Mouse (Mus musculus): Measurements from ENCODE around the gene Pgpep1. TPM values are rescaled to one million over a fixed set of nuclear protein-coding genes. Genes with fewer than 3 reads are reported as not detected.

Pgpep1 gene
- total RNA-seq, 1 experiment from 2014 or later = 5.5 TPM

- ATAC-seq (replicated peaks in 1 of 2; ENCODE audit: insufficient read depth in 1 of 2, low FRiP score in 2 of 2, low TSS enrichment in 1 of 2, low read depth in 1 of 2, poor library complexity in 2 of 2, severe bottlenecking in 2 of 2) = no peak
Observed at GRCm38 (mm10) chr8:70607898-70608748, 52.1 kb downstream of the Pgpep1 start.

- no peak for ATAC-seq (replicated peaks in 1 of 2; ENCODE audit: insufficient read depth in 1 of 2, low FRiP score in 2 of 2, low TSS enrichment in 1 of 2, low read depth in 1 of 2, poor library complexity in 2 of 2, severe bottlenecking in 2 of 2)
Observed at GRCm38 (mm10) chr8:70607603-70607897, 52.6 kb downstream of the Pgpep1 start.

- no peak for ATAC-seq (replicated peaks in 1 of 2; ENCODE audit: insufficient read depth in 1 of 2, low FRiP score in 2 of 2, low TSS enrichment in 1 of 2, low read depth in 1 of 2, poor library complexity in 2 of 2, severe bottlenecking in 2 of 2)
Observed at GRCm38 (mm10) chr8:70606780-70607602, 53.2 kb downstream of the Pgpep1 start.

- ATAC-seq (replicated peaks in 1 of 2; ENCODE audit: insufficient read depth in 1 of 2, low FRiP score in 2 of 2, low TSS enrichment in 1 of 2, low read depth in 1 of 2, poor library complexity in 2 of 2, severe bottlenecking in 2 of 2) = no peak
Observed at GRCm38 (mm10) chr8:70605871-70606779, 54.1 kb downstream of the Pgpep1 start.

GRCm38 (mm10) chr8:70604558-70604957, 55.6 kb downstream of the Pgpep1 start:
- no peak for ATAC-seq (replicated peaks in 1 of 2; ENCODE audit: insufficient read depth in 1 of 2, low FRiP score in 2 of 2, low TSS enrichment in 1 of 2, low read depth in 1 of 2, poor library complexity in 2 of 2, severe bottlenecking in 2 of 2)

- no peak for ATAC-seq (replicated peaks in 1 of 2; ENCODE audit: insufficient read depth in 1 of 2, low FRiP score in 2 of 2, low TSS enrichment in 1 of 2, low read depth in 1 of 2, poor library complexity in 2 of 2, severe bottlenecking in 2 of 2)
Observed at GRCm38 (mm10) chr8:70602139-70602811, 57.9 kb downstream of the Pgpep1 start.

GRCm38 (mm10) chr8:70601271-70601649, 58.9 kb downstream of the Pgpep1 start:
- peak; percentile 66 to 74 for ATAC-seq (replicated peaks in 1 of 2; ENCODE audit: insufficient read depth in 1 of 2, low FRiP score in 2 of 2, low TSS enrichment in 1 of 2, low read depth in 1 of 2, poor library complexity in 2 of 2, severe bottlenecking in 2 of 2)

GRCm38 (mm10) chr8:70600473-70601270, 59.5 kb downstream of the Pgpep1 start:
- ATAC-seq (replicated peaks in 1 of 2; ENCODE audit: insufficient read depth in 1 of 2, low FRiP score in 2 of 2, low TSS enrichment in 1 of 2, low read depth in 1 of 2, poor library complexity in 2 of 2, severe bottlenecking in 2 of 2) = no peak

- ATAC-seq (replicated peaks in 1 of 2; ENCODE audit: insufficient read depth in 1 of 2, low FRiP score in 2 of 2, low TSS enrichment in 1 of 2, low read depth in 1 of 2, poor library complexity in 2 of 2, severe bottlenecking in 2 of 2) = no peak
Observed at GRCm38 (mm10) chr8:70599507-70600290, 60.5 kb downstream of the Pgpep1 start.

GRCm38 (mm10) chr8:70598722-70599121, 61.5 kb downstream of the Pgpep1 start:
- no peak for ATAC-seq (replicated peaks in 1 of 2; ENCODE audit: insufficient read depth in 1 of 2, low FRiP score in 2 of 2, low TSS enrichment in 1 of 2, low read depth in 1 of 2, poor library complexity in 2 of 2, severe bottlenecking in 2 of 2)

GRCm38 (mm10) chr8:70598283-70598682, 61.9 kb downstream of the Pgpep1 start:
- no peak for ATAC-seq (replicated peaks in 1 of 2; ENCODE audit: insufficient read depth in 1 of 2, low FRiP score in 2 of 2, low TSS enrichment in 1 of 2, low read depth in 1 of 2, poor library complexity in 2 of 2, severe bottlenecking in 2 of 2)

GRCm38 (mm10) chr8:70597417-70598272, 62.5 kb downstream of the Pgpep1 start:
- no peak for ATAC-seq (replicated peaks in 1 of 2; ENCODE audit: insufficient read depth in 1 of 2, low FRiP score in 2 of 2, low TSS enrichment in 1 of 2, low read depth in 1 of 2, poor library complexity in 2 of 2, severe bottlenecking in 2 of 2)

GRCm38 (mm10) chr8:70596775-70597416, 63.3 kb downstream of the Pgpep1 start:
- no peak for ATAC-seq (replicated peaks in 1 of 2; ENCODE audit: insufficient read depth in 1 of 2, low FRiP score in 2 of 2, low TSS enrichment in 1 of 2, low read depth in 1 of 2, poor library complexity in 2 of 2, severe bottlenecking in 2 of 2)
